Mouse (Mus musculus) liver, adult 2 months (tissue): ENCODE results near the gene Appl1. TPM values are rescaled to one million over a fixed set of nuclear protein-coding genes. Genes with fewer than 3 reads are reported as not detected.
"Not testable (repeated sequence)": the region's sequence is repeated elsewhere in the genome, so short reads cannot be mapped to it uniquely, and the experiment has no call there.

Source experiments
- DNase-seq: peaks from one replicate; pipeline ENCODE4 v3.0.0-alpha.2; 2011; ENCODE audit warnings: low read depth, low spot score; ENCODE audit errors: extremely low read depth
- H3K27ac ChIP-seq: fragments of 200-500 bp; replicated peaks from 2 replicates; pipeline ENCODE4 v1.5.1; 2012; ENCODE audit warnings: low read depth, mild to moderate bottlenecking, control low read depth, inconsistent platforms, low read length; ENCODE audit not compliant: insufficient read depth
- H3K27me3 ChIP-seq: fragments of 200-500 bp; 2 replicates; pipeline ENCODE4 v1.6.1; 2012; ENCODE audit warnings: mild to moderate bottlenecking, moderate library complexity, low read length, inconsistent platforms; ENCODE audit not compliant: control insufficient read depth, insufficient read depth
- H3K36me3 ChIP-seq: fragments of 200-500 bp; 2 replicates; pipeline ENCODE4 v1.6.1; 2012; ENCODE audit warnings: low read length, inconsistent platforms; ENCODE audit not compliant: control insufficient read depth, insufficient read depth
- H3K4me1 ChIP-seq: fragments of 200-500 bp; 2 replicates; pipeline ENCODE4 v1.6.1; 2011; ENCODE audit warnings: low read length; ENCODE audit not compliant: control insufficient read depth, insufficient read depth
- H3K4me3 ChIP-seq: fragments of 200-500 bp; 2 replicates; pipeline ENCODE4 v1.5.1; 2011; ENCODE audit warnings: low read depth, mild to moderate bottlenecking, control low read depth, low read length, moderate library complexity; ENCODE audit not compliant: insufficient read depth
- H3K79me2 ChIP-seq: fragments of 200-500 bp; 2 replicates; pipeline ENCODE4 v1.6.1; 2012; ENCODE audit warnings: inconsistent platforms, mild to moderate bottlenecking, low read length, moderate library complexity; ENCODE audit not compliant: control insufficient read depth, insufficient read depth
- H3K9ac ChIP-seq: fragments of 200-500 bp; 2 replicates; pipeline ENCODE4 v1.6.1; 2012; ENCODE audit warnings: low read depth, mild to moderate bottlenecking, control low read depth, inconsistent platforms, low read length
- CTCF ChIP-seq: fragments of 200-500 bp; IDR thresholded peaks from 2 replicates; pipeline ENCODE4 v1.5.1; 2011; ENCODE audit warnings: low read depth, low read length, control low read depth
- POLR2A ChIP-seq: fragments of 200-500 bp; IDR thresholded peaks from 2 replicates; pipeline ENCODE4 v1.6.1; 2011; ENCODE audit warnings: low read length, control low read depth; ENCODE audit not compliant: insufficient read depth; ENCODE audit errors: extremely low read depth
- WGBS: fragments of 180-500 bp; shearing (Covaris S2); methylation state at CpG from one replicate; pipeline ENCODE4 v1.1.7; 2018; 5-methylcytosine and 5-hydroxymethylcytosine counted together
- polyA plus RNA-seq: library from polyadenylated mRNA; depleted of rRNA; stranded (reverse); fragments of >200 nt; gene quantifications from 2 replicates; pipeline ENCODE4 v1.2.3, GENCODE M21; 2012
- total RNA-seq: library from RNA; depleted of rRNA; stranded (reverse); fragments of >200 nt; gene quantifications from 2 replicates; pipeline ENCODE4 v1.2.3, GENCODE M21; 2014

Gene Appl1
- total and polyA plus RNA-seq, 2 experiments, result 1.5 to 9.7 TPM

DNA sequence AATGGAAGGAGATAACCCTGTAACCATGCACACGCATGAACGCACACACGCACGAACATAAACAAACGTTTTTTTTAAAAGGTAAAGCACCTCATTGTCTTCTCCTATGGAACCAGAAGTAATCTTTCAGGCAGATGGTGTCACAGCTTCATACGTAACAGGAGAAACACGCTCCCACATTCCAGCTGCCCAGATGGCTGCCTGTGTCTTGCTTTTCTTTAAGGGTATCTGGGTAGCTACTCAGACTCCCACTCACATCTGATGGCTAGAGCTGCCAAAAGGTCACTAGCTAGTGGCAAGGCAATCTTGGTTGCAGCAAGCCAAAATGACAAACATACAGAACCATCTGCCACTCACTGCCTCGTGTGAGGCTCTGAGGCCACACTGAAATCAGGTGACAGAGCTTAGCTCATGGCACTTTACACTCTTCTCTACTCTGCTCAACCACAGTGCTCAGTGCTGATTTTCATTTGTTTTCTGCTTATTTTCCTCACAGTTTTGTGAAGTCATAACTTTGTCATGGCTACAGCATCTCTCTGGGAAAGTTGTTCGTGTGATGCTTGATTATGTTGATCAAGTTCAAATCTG lies 57.3 kb downstream of the Appl1 start:
- 86% methylated on average over 9 of the region's 9 CpGs for WGBS
- no peak overlapping the region for H3K4me3 ChIP-seq
- TF ChIP-seq CTCF (no peak), POLR2A (no peak)
- no peak overlapping the region for H3K27ac ChIP-seq
- H3K79me2 ChIP-seq, result no peaks in the 10 kb centered on the region
- DNase-seq, result no peak
- no peaks in the 10 kb centered on the region for H3K4me1 ChIP-seq
- H3K27me3 ChIP-seq, result no peaks in the 10 kb centered on the region
- no peaks in the 10 kb centered on the region for H3K36me3 ChIP-seq
- H3K9ac ChIP-seq, result no peak overlapping the region

DNA sequence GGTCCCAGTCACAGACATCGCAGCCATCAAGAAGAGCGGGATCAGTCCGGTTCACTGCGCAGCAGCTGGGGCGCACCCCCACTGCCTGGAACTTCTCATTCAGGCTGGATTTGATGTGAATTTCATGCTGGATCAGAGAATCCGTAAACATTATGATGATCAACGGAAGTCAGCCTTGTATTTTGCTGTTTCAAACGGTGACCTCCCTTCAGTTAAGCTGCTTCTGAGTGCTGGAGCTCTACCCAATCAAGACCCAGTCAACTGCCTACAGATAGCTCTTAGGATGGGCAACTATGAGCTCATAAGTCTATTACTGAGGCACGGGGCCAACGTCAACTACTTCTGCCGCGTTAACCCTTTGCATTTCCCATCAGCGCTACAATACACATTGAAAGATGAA lies 59.2 kb downstream of the Appl1 start:
- no peak for DNase-seq
- H3K9ac ChIP-seq, result no peak overlapping the region
- H3K27me3 ChIP-seq, result no peaks in the 10 kb centered on the region
- no peaks in the 10 kb centered on the region for H3K36me3 ChIP-seq
- TF ChIP-seq POLR2A (no peak), CTCF (no peak)
- no peaks in the 10 kb centered on the region for H3K79me2 ChIP-seq
- no peak overlapping the region for H3K4me3 ChIP-seq
- H3K27ac ChIP-seq, result no peak overlapping the region
- WGBS, result 93% methylated on average over 13 of the region's 13 CpGs
- no peaks in the 10 kb centered on the region for H3K4me1 ChIP-seq

DNA sequence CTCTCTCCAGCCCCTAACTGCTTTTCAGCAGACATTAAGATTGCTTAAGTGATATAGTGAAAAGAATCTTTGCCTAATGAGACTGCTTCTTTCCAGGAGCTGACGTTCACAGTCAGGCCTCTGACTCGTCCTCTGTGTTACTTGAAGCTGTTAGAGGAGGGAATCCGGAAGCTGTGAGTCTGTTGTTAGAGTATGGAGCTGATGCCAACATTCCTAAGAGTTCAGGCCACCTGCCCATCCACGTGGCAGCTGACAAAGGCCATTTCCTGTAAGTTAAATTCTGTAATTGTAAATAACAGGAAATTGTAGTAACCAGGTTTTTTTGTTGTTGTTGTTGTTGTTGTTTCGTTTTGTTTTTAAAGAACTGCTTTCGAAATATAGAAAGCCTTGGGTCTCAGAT lies 59.8 kb downstream of the Appl1 start:
- Histone ChIP-seq H3K9ac (no peak overlapping the region), H3K36me3 (no peaks in the 10 kb centered on the region), H3K4me3 (no peak overlapping the region), H3K4me1 (no peaks in the 10 kb centered on the region), H3K27me3 (no peaks in the 10 kb centered on the region), H3K27ac (no peak overlapping the region), H3K79me2 (no peaks in the 10 kb centered on the region)
- WGBS, result 71% methylated on average over 6 of the region's 6 CpGs
- no peak for TF ChIP-seq CTCF
- TF ChIP-seq POLR2A, result no peak
- no peak for DNase-seq

GRCm38 (mm10) chr14:26910461-26910860 lies 60.6 kb downstream of the Appl1 start:
- H3K4me1 ChIP-seq, H3K27ac ChIP-seq, H3K9ac ChIP-seq, H3K79me2 ChIP-seq, H3K4me3 ChIP-seq, H3K36me3 ChIP-seq, H3K27me3 ChIP-seq, DNase-seq: not testable (repeated sequence)
- 62% methylated on average over 9 of the region's 9 CpGs for WGBS

DNA sequence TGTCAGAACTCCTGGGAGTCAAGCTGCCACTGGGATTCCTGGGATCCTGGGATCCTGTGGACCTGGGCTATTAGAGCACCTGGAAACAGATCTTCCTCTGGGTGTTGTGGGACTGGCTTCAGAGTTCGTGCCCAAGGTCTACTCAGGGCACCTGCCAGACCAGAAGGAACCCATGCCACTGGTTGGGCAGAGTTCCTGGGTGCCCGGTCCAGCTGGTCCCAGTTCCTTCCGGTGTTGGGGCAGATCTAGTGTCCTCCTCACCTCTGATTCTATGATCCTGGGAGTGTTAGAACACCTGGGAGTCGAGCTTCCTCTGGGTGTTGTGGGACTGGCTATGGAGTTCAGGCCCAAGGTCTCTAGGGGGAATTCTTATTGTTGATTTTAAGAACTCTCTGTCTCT lies 63.6 kb downstream of the Appl1 start:
- 88% methylated on average over 4 of the region's 4 CpGs for WGBS
- no peak for DNase-seq
- TF ChIP-seq CTCF (no peak), POLR2A (no peak)
- Histone ChIP-seq H3K36me3 (no peaks in the 10 kb centered on the region), H3K79me2 (no peaks in the 10 kb centered on the region), H3K4me1 (no peaks in the 10 kb centered on the region), H3K9ac (no peak overlapping the region), H3K27ac (no peak overlapping the region), H3K4me3 (no peak overlapping the region), H3K27me3 (no peaks in the 10 kb centered on the region)

GRCm38 (mm10) chr14:26900893-26901292 lies 70.1 kb downstream of the Appl1 start:
- no peak for DNase-seq
- 83% methylated on average over 12 of the region's 12 CpGs for WGBS
- Histone ChIP-seq H3K4me3 (no peak overlapping the region), H3K27me3 (peaks cover 2% of the 10 kb centered on the region; the same call in 1 of the 2 replicates), H3K4me1 (no peaks in the 10 kb centered on the region), H3K79me2 (no peaks in the 10 kb centered on the region), H3K36me3 (no peaks in the 10 kb centered on the region), H3K27ac (no peak overlapping the region), H3K9ac (no peak overlapping the region)
- no peak for TF ChIP-seq POLR2A
- TF ChIP-seq CTCF, result no peak
